Mouse (Mus musculus) heart, postnatal 36 days (tissue): Measurements from ENCODE around the gene Gm6904. TPM values are rescaled to one million over a fixed set of nuclear protein-coding genes. Genes with fewer than 3 reads are reported as not detected.
"Not testable (repeated sequence)": the region's sequence is repeated elsewhere in the genome, so short reads cannot be mapped to it uniquely, and the experiment has no call there.

Experiments used
- DNase-seq, 2 experiments: peaks; one replicate each; pipeline ENCODE4 v3.0.0; 2021 to 2022
- intact Hi-C: fragments of 180-260 bp; cut with DNase I; formaldehyde crosslinking; loops from one replicate; pipeline ENCODE4 v1.15.1; 2025
- total RNA-seq, 2 experiments: library from RNA; stranded (reverse); gene quantifications; 2 replicates each; pipeline ENCODE4 v1.2.3; 2021

Gm6904 gene
- total RNA-seq = not detected

GRCm38 (mm10) chr14:59260056-59260455, at the start of gene Gm6904:
TSS of gene Gm6904 (minus strand) at chr14:59260216.
- intact Hi-C loops = no loop called here
- peak in 1 of 2 experiments; percentile 17 for DNase-seq

GRCm38 (mm10) chr14:59297391-59297790, 37.4 kb upstream of the Gm6904 start, which contains the start of gene Phf11a:
TSS of gene Phf11a (minus strand) at chr14:59297522.
- intact Hi-C loops = not testable (repeated sequence)
- DNase-seq = peak in 1 of 2 experiments; percentile 3

- intact Hi-C loops, DNase-seq: not testable (repeated sequence)
These were observed 31.8 kb upstream of the Gm6904 start for GRCm38 (mm10) chr14:59291769-59292168.

DNA sequence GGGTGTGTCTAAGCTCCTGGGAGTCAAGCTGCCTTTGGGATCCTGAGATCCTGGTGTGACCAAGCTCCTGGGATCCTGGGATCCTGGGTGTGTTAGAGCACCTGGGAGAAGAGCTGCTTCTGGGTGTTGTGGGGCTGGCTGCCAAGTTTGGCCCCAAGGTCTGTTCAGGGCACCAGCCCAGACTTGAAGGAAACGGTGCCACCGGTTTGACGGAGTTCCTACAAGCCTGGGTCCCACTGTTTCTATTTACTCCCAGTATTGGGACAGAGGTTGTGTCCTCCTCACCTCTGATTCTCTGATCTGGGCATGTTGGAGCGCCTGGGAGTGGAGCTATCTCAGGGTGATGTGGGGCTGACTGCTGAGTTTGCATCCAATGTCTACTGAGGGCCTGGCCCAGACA, 14.9 kb upstream of the Gm6904 start:
- intact Hi-C loops, DNase-seq: not testable (repeated sequence)

GRCm38 (mm10) chr14:59255861-59256260, 4.2 kb downstream of the Gm6904 start:
- DNase-seq, intact Hi-C loops: not testable (repeated sequence)

DNA sequence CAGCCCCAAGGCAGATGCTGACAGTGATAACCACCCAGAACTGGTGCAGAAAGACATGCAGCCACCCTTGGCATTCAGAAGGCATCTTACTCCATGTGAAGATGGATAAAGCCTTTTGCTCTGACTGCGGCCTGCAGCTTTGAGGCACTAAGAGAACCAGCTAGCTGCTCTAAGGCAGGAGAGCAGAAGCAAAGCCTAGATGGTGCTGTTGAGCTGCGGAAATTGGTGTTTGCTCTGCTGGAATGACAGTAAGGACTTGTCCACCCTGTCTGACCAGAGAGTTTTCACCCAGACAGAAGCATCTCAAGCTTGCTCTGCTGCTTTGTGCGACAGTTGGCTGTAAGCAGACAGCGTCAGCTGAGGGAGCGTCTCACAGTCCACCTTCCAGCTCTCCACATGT, 9.7 kb downstream of the Gm6904 start:
- intact Hi-C loops, DNase-seq: not testable (repeated sequence)

- DNase-seq = no peak
- intact Hi-C loops = no loop called here
These were observed 26.4 kb downstream of the Gm6904 start for GRCm38 (mm10) chr14:59233635-59234034.

- intact Hi-C loops = no loop called here
- peak; percentile 4 to 10 for DNase-seq
These were observed 28.0 kb downstream of the Gm6904 start for GRCm38 (mm10) chr14:59232003-59232402.

DNA sequence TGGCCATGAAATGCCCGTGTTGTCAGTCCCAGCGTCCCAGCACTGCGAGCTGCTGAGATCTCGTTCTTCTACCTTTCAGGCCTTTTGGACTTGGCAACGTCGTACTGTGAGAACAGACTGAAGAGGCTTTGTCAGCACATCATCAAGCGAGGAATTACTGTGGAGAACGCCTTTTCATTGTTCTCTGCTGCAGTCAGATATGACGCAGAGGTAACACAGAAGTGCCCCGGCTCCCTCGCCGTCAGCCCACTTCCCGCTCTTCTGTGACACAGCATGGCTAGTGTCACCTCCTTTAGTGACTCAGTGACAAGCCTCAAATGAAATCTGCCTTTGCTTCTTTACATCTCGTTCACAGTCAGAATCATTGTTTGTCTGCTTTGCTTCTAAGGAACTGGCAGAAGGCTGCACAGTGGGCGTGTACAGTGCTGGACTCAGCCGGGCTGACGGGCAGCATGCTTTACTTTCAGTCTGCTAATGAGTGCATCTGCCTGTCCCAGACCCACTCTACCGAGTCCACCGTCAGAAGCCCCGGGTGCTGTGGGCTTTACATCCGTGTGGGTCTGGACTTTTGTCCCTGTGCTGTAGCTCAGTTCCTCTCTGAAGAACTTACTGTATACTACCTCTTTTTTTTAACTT, 29.6 kb downstream of the Gm6904 start:
- no peak for DNase-seq
- intact Hi-C loops = no loop called here

- DNase-seq = no peak
- intact Hi-C loops = no loop called here
These were observed 30.2 kb downstream of the Gm6904 start for GRCm38 (mm10) chr14:59229822-59230221.

DNA sequence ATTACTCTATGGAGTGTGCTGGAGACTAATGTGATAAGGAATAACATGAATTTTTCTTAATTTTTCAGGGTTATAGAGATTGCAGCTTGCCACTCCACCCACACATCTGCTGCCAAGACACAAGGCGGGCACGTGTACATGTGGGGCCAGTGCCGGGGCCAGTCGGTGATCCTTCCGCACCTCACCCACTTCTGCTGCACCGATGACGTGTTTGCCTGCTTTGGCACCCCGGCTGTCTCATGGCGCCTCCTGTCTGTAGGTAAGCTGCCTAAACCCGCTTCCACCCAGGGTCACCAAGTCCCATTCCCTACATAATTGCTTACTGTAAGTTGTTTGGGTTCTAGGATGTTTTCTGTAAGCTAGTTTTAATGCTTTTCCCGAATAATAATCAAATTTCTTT, 33.8 kb downstream of the Gm6904 start:
- intact Hi-C loops = no loop called here
- DNase-seq = no peak

- intact Hi-C loops = no loop called here
- DNase-seq = no peak
These were observed 40.8 kb downstream of the Gm6904 start for GRCm38 (mm10) chr14:59219241-59219640.

DNA sequence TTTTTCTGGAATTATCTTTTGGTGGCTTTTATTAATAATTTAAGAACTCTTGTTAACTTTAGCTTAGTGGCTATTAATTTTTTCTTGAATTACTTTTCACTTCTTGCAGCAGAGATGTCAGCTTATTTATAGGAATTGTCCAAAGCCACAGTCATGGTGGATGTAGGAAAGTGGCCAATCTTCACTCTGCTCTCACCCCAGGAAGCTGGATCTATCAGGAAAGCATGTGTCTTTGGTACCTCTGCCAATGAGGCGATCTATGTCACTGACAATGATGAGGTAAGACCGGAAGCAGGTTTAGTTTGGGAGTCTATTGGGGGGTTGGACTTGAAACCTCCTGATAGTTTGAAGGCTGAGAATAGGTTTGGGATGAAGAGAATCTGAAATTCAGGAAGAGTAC, 50.2 kb downstream of the Gm6904 start:
- no peak for DNase-seq
- intact Hi-C loops = no loop called here

DNA sequence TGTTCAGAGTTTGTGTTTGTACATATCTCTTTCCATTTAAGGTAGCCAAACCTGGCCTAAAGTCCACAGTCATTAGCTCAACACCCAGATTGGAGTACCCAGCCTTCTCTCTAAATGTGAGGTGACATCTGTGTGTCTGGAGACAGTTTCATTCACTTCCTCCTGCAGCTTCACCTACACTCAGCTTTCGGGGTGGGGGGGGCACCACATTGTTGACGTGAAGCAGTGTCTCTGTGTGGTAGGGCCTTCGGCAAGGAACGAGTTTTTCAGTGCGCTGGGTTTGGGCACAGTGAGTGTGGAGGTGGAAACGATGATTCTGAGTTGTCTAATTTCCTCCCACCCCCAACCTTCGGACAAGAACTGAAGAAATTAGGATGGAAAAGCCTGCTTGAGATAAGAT, 51.0 kb downstream of the Gm6904 start:
- DNase-seq = no peak
- intact Hi-C loops = no loop called here

DNA sequence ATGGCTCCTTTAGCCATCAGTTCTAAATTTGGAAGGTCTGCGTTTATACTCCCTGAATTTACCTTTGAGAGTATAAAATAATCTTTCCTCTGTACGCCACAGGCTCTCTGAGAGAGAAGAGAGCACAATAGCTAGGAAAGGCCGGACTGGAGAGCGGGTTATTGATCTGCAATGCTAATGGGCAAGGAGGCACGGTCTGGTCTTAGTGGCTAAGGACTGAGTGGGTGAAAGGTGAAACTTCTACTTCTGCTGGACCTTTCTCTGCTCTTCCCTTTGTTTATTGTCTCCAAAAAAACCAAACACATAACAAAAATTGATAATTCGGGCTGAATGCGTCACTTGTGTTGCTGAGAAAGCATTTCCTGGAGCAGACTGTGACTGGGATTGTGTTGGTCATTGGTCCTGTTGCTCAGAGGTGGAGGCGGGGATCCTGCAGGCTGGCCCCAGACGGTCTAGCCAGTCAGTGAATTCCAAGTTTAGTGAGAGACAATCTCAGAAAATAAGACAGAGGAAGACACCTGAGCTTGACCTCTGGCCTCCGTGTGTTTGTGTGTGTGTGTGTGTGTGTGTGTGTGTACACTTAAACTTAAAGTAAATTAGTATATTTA, 53.9 kb downstream of the Gm6904 start:
- DNase-seq = no peak
- intact Hi-C loops = no loop called here

GRCm38 (mm10) chr14:59205461-59205860, 54.6 kb downstream of the Gm6904 start:
- no peak for DNase-seq
- intact Hi-C loops = no loop called here

- no peak for DNase-seq
- intact Hi-C loops = loop anchor here (5.0 kb wide), 2 partner anchors 241 to 1374 kb away; partner anchors contain the start of genes Cab39l, Mrpl57, Setdb2 and Ska3
These were observed 58.3 kb downstream of the Gm6904 start for GRCm38 (mm10) chr14:59201604-59202215.

- intact Hi-C loops = loop anchor here (5.0 kb wide), 2 partner anchors 241 to 1374 kb away; partner anchors contain the start of genes Cab39l, Mrpl57, Setdb2 and Ska3
- peak; percentile 90 to 93 for DNase-seq
These were observed 59.1 kb downstream of the Gm6904 start, which contains the start of gene Rcbtb1 for GRCm38 (mm10) chr14:59200711-59201603. TSS of gene Rcbtb1 (plus strand) at chr14:59201209.
